Mouse (Mus musculus): ENCODE measurements around the gene Spef1. TPM values are rescaled to one million over a fixed set of nuclear protein-coding genes. Genes with fewer than 3 reads are reported as not detected.

Gene Spef1
- polyA plus RNA-seq, 1 experiment from 2014 or later, result 3.1 TPM

DNA sequence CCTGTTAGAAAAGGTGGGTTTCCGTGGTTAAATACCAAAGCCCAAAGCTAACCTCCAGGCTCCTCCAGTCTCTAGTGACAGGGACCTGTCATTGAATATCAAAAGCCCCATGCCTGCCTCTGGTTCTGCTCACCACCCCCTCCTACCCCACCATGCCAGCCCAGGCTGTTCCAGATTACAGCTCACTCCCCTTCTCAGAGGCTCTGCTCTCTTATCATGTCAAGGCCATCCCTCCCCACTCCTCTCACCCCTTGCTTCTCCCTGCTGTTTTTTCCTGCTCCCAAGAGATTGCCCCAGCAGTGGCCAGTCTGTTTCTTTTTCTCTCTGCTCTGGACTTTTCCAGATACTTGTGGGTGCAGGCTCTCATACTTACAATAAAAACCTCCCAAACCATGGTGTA is 36.5 kb upstream of the Spef1 start:
- no peaks in the 10 kb centered on the region for H3K36me3 ChIP-seq (ENCODE audit: control insufficient read depth, insufficient read depth, low read length)
- 67% methylated on average over 1 of the region's 1 CpGs for WGBS
- H3K9me3 ChIP-seq (ENCODE audit: control insufficient read depth, low read length), result no peaks in the 10 kb centered on the region

DNA sequence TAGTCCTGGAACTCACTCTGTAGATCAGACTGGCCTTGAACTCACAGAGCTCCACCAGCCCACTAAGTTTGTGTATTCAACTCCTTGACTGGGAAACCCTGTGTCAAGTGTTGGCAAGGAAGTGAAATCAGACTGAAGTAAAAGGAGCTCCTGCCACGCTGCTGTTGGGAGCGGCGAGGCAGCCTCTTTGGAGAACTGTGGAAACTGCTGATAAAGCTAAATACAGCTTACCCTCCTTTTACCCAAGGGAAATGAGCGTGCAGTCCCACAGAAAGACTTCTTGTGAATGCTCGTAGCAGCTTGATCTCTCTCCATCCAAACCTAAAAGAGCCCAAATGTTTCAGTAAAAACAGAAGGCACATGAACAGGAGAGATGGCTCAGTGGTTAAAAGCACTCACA is 35.5 kb upstream of the Spef1 start:
- no peaks in the 10 kb centered on the region for H3K27me3 ChIP-seq (replicated peaks; ENCODE audit: control insufficient read depth, insufficient read depth, low read length)
- no peak overlapping the region for H3K4me3 ChIP-seq (ENCODE audit: low read length)
- peak; percentile 35; the same call in 1 of the 2 replicates for ATAC-seq
- H3K36me3 ChIP-seq (ENCODE audit: control insufficient read depth, insufficient read depth, low read length), result no peaks in the 10 kb centered on the region
- H3K9ac ChIP-seq (ENCODE audit: low read depth, low read length), result 0 out of 2 replicates have a peak overlapping the region, but pooled peaks have one; percentile 16
- peaks cover 6% of the 10 kb centered on the region; the same call in 1 of the 2 replicates for H3K4me1 ChIP-seq (ENCODE audit: control insufficient read depth, insufficient read depth, low read length)
- H3K9me3 ChIP-seq (ENCODE audit: control insufficient read depth, low read length), result no peaks in the 10 kb centered on the region
- WGBS, result 41% methylated on average over 5 of the region's 5 CpGs
- H3K27ac ChIP-seq (ENCODE audit: low read length), result peak overlapping the region; percentile 78
- no peak overlapping the region for H3K4me2 ChIP-seq (ENCODE audit: low read depth, low read length)

More for the DNA sequence above, 36.5 kb upstream of the Spef1 start:
- Histone ChIP-seq H3K27ac (ENCODE audit: low read length) (no peak overlapping the region), H3K27me3 (replicated peaks; ENCODE audit: control insufficient read depth, insufficient read depth, low read length) (no peaks in the 10 kb centered on the region), H3K4me2 (ENCODE audit: low read depth, low read length) (no peak overlapping the region), H3K4me3 (ENCODE audit: low read length) (no peak overlapping the region), H3K4me1 (ENCODE audit: control insufficient read depth, insufficient read depth, low read length) (peaks cover 6% of the 10 kb centered on the region; the same call in 1 of the 2 replicates), H3K9ac (ENCODE audit: low read depth, low read length) (no peak overlapping the region)
- 0 out of 2 replicates have a peak, but pooled peaks have one; percentile 22 for ATAC-seq

DNA sequence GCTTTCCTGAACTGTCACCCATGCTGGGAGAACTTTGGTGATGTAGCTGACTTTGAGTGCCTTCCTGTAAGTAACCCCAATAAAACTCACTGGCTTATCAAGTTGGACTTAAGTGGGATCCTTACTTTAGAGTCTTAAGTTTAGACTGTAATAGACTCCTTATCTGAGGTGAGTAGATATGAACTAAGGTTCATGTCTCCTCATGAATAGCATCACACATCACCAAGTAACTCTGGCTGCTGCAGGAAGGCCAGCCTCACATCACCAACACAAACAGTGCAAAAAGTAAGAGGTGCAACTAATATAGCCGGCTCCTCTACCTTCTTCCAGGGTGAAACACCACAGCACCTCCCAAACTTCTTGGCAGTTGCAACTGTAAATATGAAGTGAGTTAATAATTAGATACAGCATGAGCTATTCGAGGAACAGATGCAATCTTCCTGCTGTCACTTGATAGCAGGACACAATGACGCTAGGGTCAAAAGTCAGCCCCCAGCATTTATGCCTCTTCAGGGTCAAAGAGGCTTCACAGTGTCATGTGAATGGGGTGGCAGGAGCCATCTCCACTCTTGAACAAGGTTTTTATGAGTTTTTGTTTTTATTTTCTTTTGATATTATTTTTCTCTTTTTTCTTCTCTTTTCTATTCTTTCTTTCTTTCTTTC is 34.9 kb upstream of the Spef1 start:
- peak overlapping the region; percentile 78 for H3K27ac ChIP-seq (ENCODE audit: low read length)
- no peaks in the 10 kb centered on the region for H3K27me3 ChIP-seq (replicated peaks; ENCODE audit: control insufficient read depth, insufficient read depth, low read length)
- WGBS, result 51% methylated on average over 3 of the region's 3 CpGs
- ATAC-seq, result peak; percentile 82
- H3K4me2 ChIP-seq (ENCODE audit: low read depth, low read length), result no peak overlapping the region
- peaks cover 6% of the 10 kb centered on the region; the same call in 1 of the 2 replicates for H3K4me1 ChIP-seq (ENCODE audit: control insufficient read depth, insufficient read depth, low read length)
- no peak overlapping the region for H3K9ac ChIP-seq (ENCODE audit: low read depth, low read length)
- no peaks in the 10 kb centered on the region for H3K9me3 ChIP-seq (ENCODE audit: control insufficient read depth, low read length)
- no peak overlapping the region for H3K4me3 ChIP-seq (ENCODE audit: low read length)
- no peaks in the 10 kb centered on the region for H3K36me3 ChIP-seq (ENCODE audit: control insufficient read depth, insufficient read depth, low read length)

GRCm38 (mm10) chr2:131220030-131220429 is 32.9 kb upstream of the Spef1 start:
- Histone ChIP-seq H3K4me3 (ENCODE audit: low read length) (no peak overlapping the region), H3K9me3 (ENCODE audit: control insufficient read depth, low read length) (no peaks in the 10 kb centered on the region), H3K27me3 (replicated peaks; ENCODE audit: control insufficient read depth, insufficient read depth, low read length) (no peaks in the 10 kb centered on the region), H3K4me2 (ENCODE audit: low read depth, low read length) (no peak overlapping the region), H3K27ac (ENCODE audit: low read length) (no peak overlapping the region), H3K9ac (ENCODE audit: low read depth, low read length) (no peak overlapping the region), H3K36me3 (ENCODE audit: control insufficient read depth, insufficient read depth, low read length) (no peaks in the 10 kb centered on the region), H3K4me1 (ENCODE audit: control insufficient read depth, insufficient read depth, low read length) (peaks cover 6% of the 10 kb centered on the region; the same call in 1 of the 2 replicates)
- ATAC-seq, result no peak
- 64% methylated on average over 4 of the region's 4 CpGs for WGBS

DNA sequence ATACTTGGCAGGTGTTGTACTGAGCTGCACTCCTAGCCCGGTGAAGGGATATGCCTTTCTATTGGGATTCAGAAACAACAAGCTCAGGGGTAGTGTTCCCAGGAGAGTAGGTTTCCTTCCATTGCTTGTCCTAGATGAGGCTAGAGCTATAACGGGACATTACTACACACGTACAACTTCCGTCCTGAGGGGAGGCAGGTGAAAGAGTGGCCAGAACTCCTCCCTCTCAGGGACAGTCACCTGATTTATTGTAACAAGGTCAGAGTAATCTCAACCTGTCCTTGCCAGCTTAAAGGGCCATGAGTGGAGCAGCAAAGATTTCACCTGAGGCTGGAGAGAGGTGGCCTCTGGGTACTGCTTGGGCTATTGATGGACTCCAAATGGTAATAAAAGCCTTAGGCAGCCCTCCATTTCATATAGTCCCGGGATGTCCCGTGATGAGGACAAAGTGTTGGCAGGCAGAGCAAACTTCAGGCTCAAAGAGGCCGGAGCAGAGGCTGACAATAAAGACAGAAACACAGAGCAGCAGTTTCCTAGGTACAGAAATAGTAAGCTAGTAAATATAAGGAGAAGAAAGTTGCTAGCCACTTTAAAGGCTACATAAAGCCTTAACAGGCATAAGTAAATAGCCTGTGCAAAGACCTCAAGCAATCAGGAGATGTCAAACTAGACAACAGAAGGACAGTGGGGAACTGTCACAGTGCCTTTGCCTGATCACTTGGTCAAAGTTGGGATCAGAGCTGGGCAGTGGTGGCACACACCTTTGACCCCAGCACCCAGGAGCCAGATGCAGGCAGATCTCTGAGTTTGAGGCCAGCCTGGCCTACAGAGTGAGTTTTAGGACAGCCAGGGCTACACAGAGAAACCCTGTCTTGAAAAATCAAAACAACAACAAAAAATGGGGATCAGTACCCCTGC is 29.1 kb upstream of the Spef1 start:
- Histone ChIP-seq H3K36me3 (ENCODE audit: control insufficient read depth, insufficient read depth, low read length) (peaks cover 6% of the 10 kb centered on the region), H3K9me3 (ENCODE audit: control insufficient read depth, low read length) (no peaks in the 10 kb centered on the region), H3K4me3 (ENCODE audit: low read length) (no peak overlapping the region), H3K27me3 (replicated peaks; ENCODE audit: control insufficient read depth, insufficient read depth, low read length) (no peaks in the 10 kb centered on the region), H3K4me1 (ENCODE audit: control insufficient read depth, insufficient read depth, low read length) (peaks cover 6% of the 10 kb centered on the region), H3K9ac (ENCODE audit: low read depth, low read length) (no peak overlapping the region), H3K27ac (ENCODE audit: low read length) (peak overlapping the region; percentile 15; the same call in 1 of the 2 replicates), H3K4me2 (ENCODE audit: low read depth, low read length) (no peak overlapping the region)
- 73% methylated on average over 7 of the region's 7 CpGs for WGBS
- ATAC-seq, result peak; percentile 35

- no peaks in the 10 kb centered on the region for H3K27me3 ChIP-seq (replicated peaks; ENCODE audit: control insufficient read depth, insufficient read depth, low read length)
These were observed 26.7 kb upstream of the Spef1 start for GRCm38 (mm10) chr2:131213773-131214172.

GRCm38 (mm10) chr2:131211026-131211615 is 24.0 kb upstream of the Spef1 start:
- peak overlapping the region; percentile 70 for H3K4me3 ChIP-seq (ENCODE audit: low read length)
- H3K4me1 ChIP-seq (ENCODE audit: control insufficient read depth, insufficient read depth, low read length), result peaks cover 18% of the 10 kb centered on the region
- no peaks in the 10 kb centered on the region for H3K27me3 ChIP-seq (replicated peaks; ENCODE audit: control insufficient read depth, insufficient read depth, low read length)
- H3K36me3 ChIP-seq (ENCODE audit: control insufficient read depth, insufficient read depth, low read length), result peaks cover 6% of the 10 kb centered on the region
- no peak for ATAC-seq
- WGBS, result 62% methylated on average over 9 of the region's 9 CpGs
- H3K9me3 ChIP-seq (ENCODE audit: control insufficient read depth, low read length), result no peaks in the 10 kb centered on the region
- peak overlapping the region; percentile 83 for H3K9ac ChIP-seq (ENCODE audit: low read depth, low read length)
- peak overlapping the region; percentile 85 for H3K27ac ChIP-seq (ENCODE audit: low read length)
- H3K4me2 ChIP-seq (ENCODE audit: low read depth, low read length), result peak overlapping the region; percentile 63

More at GRCm38 (mm10) chr2:131213773-131214172, 26.7 kb upstream of the Spef1 start:
- Histone ChIP-seq H3K36me3 (ENCODE audit: control insufficient read depth, insufficient read depth, low read length) (peaks cover 6% of the 10 kb centered on the region), H3K4me1 (ENCODE audit: control insufficient read depth, insufficient read depth, low read length) (peaks cover 18% of the 10 kb centered on the region), H3K9me3 (ENCODE audit: control insufficient read depth, low read length) (no peaks in the 10 kb centered on the region), H3K27ac (ENCODE audit: low read length) (peak overlapping the region; percentile 18; the same call in 1 of the 2 replicates), H3K4me2 (ENCODE audit: low read depth, low read length) (no peak overlapping the region), H3K9ac (ENCODE audit: low read depth, low read length) (no peak overlapping the region), H3K4me3 (ENCODE audit: low read length) (no peak overlapping the region)
- 75% methylated on average over 7 of the region's 7 CpGs for WGBS
- ATAC-seq, result no peak

DNA sequence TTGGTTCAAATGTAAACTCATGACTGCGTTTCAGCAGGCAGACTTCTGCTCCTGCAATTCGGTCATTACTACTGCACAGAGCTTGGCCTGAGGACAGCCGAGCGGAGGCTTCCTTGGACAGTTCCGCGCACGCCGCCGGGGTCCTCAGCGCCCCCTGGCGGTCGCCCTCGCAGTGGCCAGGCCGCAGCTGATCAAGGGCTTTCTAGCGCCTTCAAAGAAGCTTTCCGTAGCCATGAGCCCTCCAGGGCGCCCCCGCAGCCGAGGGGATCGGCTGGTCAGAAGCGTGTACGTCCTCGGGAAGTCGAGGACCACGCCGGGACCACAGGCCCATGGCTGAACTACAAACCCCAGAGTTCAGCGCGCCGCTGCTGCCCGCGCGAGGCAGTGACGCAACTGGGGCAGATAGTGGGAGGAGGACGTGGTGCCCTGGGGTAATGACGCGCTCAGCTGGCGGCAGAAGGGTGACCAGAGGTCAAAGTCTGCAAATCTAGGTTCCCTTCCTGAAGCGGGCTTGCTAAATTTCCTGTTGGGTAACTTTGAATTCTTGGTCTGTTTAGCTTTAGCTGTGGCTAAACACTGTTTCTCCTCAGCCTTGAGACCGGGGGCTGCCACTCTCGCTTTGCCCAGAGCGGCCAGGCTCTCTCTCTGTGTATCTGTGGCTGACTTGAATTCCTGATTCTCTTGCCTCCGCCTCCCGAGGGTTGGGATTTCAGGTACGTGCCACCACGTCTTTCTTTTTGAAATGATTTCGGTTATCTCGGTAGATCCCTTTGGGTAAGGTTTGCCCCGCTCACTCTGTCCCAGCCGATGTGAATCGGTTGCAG is 23.1 kb upstream of the Spef1 start:
- H3K9me3 ChIP-seq (ENCODE audit: control insufficient read depth, low read length), result no peaks in the 10 kb centered on the region
- no peaks in the 10 kb centered on the region for H3K27me3 ChIP-seq (replicated peaks; ENCODE audit: control insufficient read depth, insufficient read depth, low read length)
- ATAC-seq, result peak; percentile 96
- H3K9ac ChIP-seq (ENCODE audit: low read depth, low read length), result peak overlapping the region; percentile 83
- peak overlapping the region; percentile 63 for H3K4me2 ChIP-seq (ENCODE audit: low read depth, low read length)
- H3K4me1 ChIP-seq (ENCODE audit: control insufficient read depth, insufficient read depth, low read length), result peaks cover 19% of the 10 kb centered on the region
- peak overlapping the region; percentile 85 for H3K27ac ChIP-seq (ENCODE audit: low read length)
- 1% methylated on average over 50 of the region's 50 CpGs for WGBS
- H3K36me3 ChIP-seq (ENCODE audit: control insufficient read depth, insufficient read depth, low read length), result peaks cover 6% of the 10 kb centered on the region
- H3K4me3 ChIP-seq (ENCODE audit: low read length), result peak overlapping the region; percentile 70
